Mouse (Mus musculus): ENCODE results near the gene Dpf1. TPM values are rescaled to one million over a fixed set of nuclear protein-coding genes. Genes with fewer than 3 reads are reported as not detected.

The Dpf1 gene
- polyA plus RNA-seq, 1 experiment from 2014 or later = 14.7 TPM

GRCm38 (mm10) chr7:29335276-29335675 lies 31.5 kb downstream of the Dpf1 start:
- DNase-seq (no peak), ATAC-seq (ENCODE audit: insufficient read depth) (no peak)
- Histone ChIP-seq H3K4me2 (no peak overlapping the region), H3K36me3 (ENCODE audit: insufficient read depth) (peaks cover 52% of the 10 kb centered on the region), H3K9me3 (ENCODE audit: low read depth, low read length) (no peaks in the 10 kb centered on the region), H3K9ac (no peak overlapping the region), H3K27ac (ENCODE audit: low read depth) (no peak overlapping the region), H3K4me1 (ENCODE audit: insufficient read depth) (no peaks in the 10 kb centered on the region), H3K27me3 (ENCODE audit: insufficient read depth, low read length) (no peaks in the 10 kb centered on the region), H3K4me3 (ENCODE audit: low read depth, low read length) (no peak overlapping the region)
- peak; percentile 50 for TF ChIP-seq CTCF (IDR thresholded peaks at IDR 0.05; ENCODE audit: low read depth)

- H3K9ac ChIP-seq = no peak overlapping the region
- no peak overlapping the region for H3K4me3 ChIP-seq (ENCODE audit: low read depth, low read length)
- 71% methylated on average over 6 of the region's 6 CpGs for WGBS
- H3K27ac ChIP-seq (ENCODE audit: low read depth) = no peak overlapping the region
- ATAC-seq (ENCODE audit: insufficient read depth) = no peak
- H3K9me3 ChIP-seq (ENCODE audit: low read depth, low read length) = no peaks in the 10 kb centered on the region
- DNase-seq = no peak
- no peaks in the 10 kb centered on the region for H3K27me3 ChIP-seq (ENCODE audit: insufficient read depth, low read length)
- H3K36me3 ChIP-seq (ENCODE audit: insufficient read depth) = peaks cover 48% of the 10 kb centered on the region
- no peak for TF ChIP-seq CTCF (IDR thresholded peaks at IDR 0.05; ENCODE audit: low read depth)
- H3K4me2 ChIP-seq = no peak overlapping the region
- H3K4me1 ChIP-seq (ENCODE audit: insufficient read depth) = no peaks in the 10 kb centered on the region
These were observed 32.3 kb downstream of the Dpf1 start for GRCm38 (mm10) chr7:29335841-29336671.

GRCm38 (mm10) chr7:29336795-29337319 lies 33.1 kb downstream of the Dpf1 start:
- no peak overlapping the region for H3K4me3 ChIP-seq (ENCODE audit: low read depth, low read length)
- no peaks in the 10 kb centered on the region for H3K27me3 ChIP-seq (ENCODE audit: insufficient read depth, low read length)
- no peak overlapping the region for H3K4me2 ChIP-seq
- no peaks in the 10 kb centered on the region for H3K4me1 ChIP-seq (ENCODE audit: insufficient read depth)
- DNase-seq (no peak), ATAC-seq (ENCODE audit: insufficient read depth) (no peak)
- no peak overlapping the region for H3K27ac ChIP-seq (ENCODE audit: low read depth)
- H3K9me3 ChIP-seq (ENCODE audit: low read depth, low read length) = no peaks in the 10 kb centered on the region
- peaks cover 40% of the 10 kb centered on the region for H3K36me3 ChIP-seq (ENCODE audit: insufficient read depth)
- 72% methylated on average over 9 of the region's 9 CpGs for WGBS
- 0 out of 2 replicates have a peak, but pooled peaks have one; percentile 24 for TF ChIP-seq CTCF (IDR thresholded peaks at IDR 0.05; ENCODE audit: low read depth)
- H3K9ac ChIP-seq = no peak overlapping the region

GRCm38 (mm10) chr7:29337766-29338165 lies 34.0 kb downstream of the Dpf1 start:
- Histone ChIP-seq H3K4me3 (ENCODE audit: low read depth, low read length) (no peak overlapping the region), H3K9ac (no peak overlapping the region), H3K4me2 (no peak overlapping the region), H3K9me3 (ENCODE audit: low read depth, low read length) (no peaks in the 10 kb centered on the region), H3K36me3 (ENCODE audit: insufficient read depth) (peaks cover 32% of the 10 kb centered on the region; the same call in 1 of the 2 replicates), H3K4me1 (ENCODE audit: insufficient read depth) (no peaks in the 10 kb centered on the region), H3K27ac (ENCODE audit: low read depth) (no peak overlapping the region), H3K27me3 (ENCODE audit: insufficient read depth, low read length) (no peaks in the 10 kb centered on the region)
- no peak for DNase-seq
- ATAC-seq (ENCODE audit: insufficient read depth) = no peak
- WGBS = 83% methylated on average over 2 of the region's 2 CpGs
- no peak for TF ChIP-seq CTCF (IDR thresholded peaks at IDR 0.05; ENCODE audit: low read depth)

- TF ChIP-seq CTCF (IDR thresholded peaks at IDR 0.05; ENCODE audit: low read depth) = no peak
- H3K4me1 ChIP-seq (ENCODE audit: insufficient read depth) = no peaks in the 10 kb centered on the region
- DNase-seq (no peak), ATAC-seq (ENCODE audit: insufficient read depth) (no peak)
- H3K36me3 ChIP-seq (ENCODE audit: insufficient read depth) = peaks cover 26% of the 10 kb centered on the region; the same call in 1 of the 2 replicates
- no peaks in the 10 kb centered on the region for H3K9me3 ChIP-seq (ENCODE audit: low read depth, low read length)
- 82% methylated on average over 9 of the region's 9 CpGs for WGBS
- H3K27ac ChIP-seq (ENCODE audit: low read depth) = no peak overlapping the region
- H3K27me3 ChIP-seq (ENCODE audit: insufficient read depth, low read length) = no peaks in the 10 kb centered on the region
- H3K4me2 ChIP-seq = no peak overlapping the region
- no peak overlapping the region for H3K4me3 ChIP-seq (ENCODE audit: low read depth, low read length)
- no peak overlapping the region for H3K9ac ChIP-seq
These were observed 34.7 kb downstream of the Dpf1 start for GRCm38 (mm10) chr7:29338351-29338919.

- ATAC-seq (ENCODE audit: insufficient read depth) = peak; percentile 35; the same call in 1 of the 2 replicates
These were observed 35.4 kb downstream of the Dpf1 start for GRCm38 (mm10) chr7:29338984-29339679.

More at GRCm38 (mm10) chr7:29338984-29339679, 35.4 kb downstream of the Dpf1 start:
- WGBS = 36% methylated on average over 14 of the region's 14 CpGs
- H3K36me3 ChIP-seq (ENCODE audit: insufficient read depth) = peaks cover 28% of the 10 kb centered on the region; the same call in 1 of the 2 replicates
- H3K4me2 ChIP-seq = no peak overlapping the region
- H3K27me3 ChIP-seq (ENCODE audit: insufficient read depth, low read length) = no peaks in the 10 kb centered on the region
- H3K27ac ChIP-seq (ENCODE audit: low read depth) = no peak overlapping the region
- no peak for DNase-seq
- H3K9me3 ChIP-seq (ENCODE audit: low read depth, low read length) = no peaks in the 10 kb centered on the region
- no peak overlapping the region for H3K4me3 ChIP-seq (ENCODE audit: low read depth, low read length)
- TF ChIP-seq CTCF (IDR thresholded peaks at IDR 0.05; ENCODE audit: low read depth) = no peak
- H3K4me1 ChIP-seq (ENCODE audit: insufficient read depth) = no peaks in the 10 kb centered on the region
- no peak overlapping the region for H3K9ac ChIP-seq
